Mouse (Mus musculus): ENCODE data around the gene Celsr1.

DNA sequence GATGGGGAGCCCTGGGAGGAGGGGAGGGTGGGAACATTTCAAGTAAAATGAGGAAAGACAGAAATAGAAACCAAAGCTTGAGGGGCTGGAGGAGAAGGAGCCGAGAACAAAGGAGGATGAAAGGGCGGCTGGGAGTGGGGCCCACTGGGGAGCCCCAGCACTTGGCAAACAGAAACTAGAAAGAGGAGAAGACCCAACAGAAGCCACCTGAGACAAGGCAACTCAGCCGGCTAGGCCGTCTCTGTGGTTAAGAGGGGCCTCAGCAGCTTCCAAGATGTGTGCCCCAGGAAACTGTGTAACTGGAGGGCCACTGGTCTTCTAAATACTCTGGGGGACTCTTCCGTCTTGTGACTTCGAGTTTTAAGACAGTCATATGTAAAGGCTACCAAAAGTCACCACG, 72.4 kb downstream of the Celsr1 start:
- TF ChIP-seq CTCF (IDR thresholded peaks at IDR 0.05) (no peak), POLR2A (IDR thresholded peaks at IDR 0.05; ENCODE audit: insufficient read depth, low read depth, low read length) (no peak)

Data from heart, adult 2 months (tissue).